Mouse (Mus musculus): ENCODE measurements around the gene Tgm1.

The Tgm1 gene

DNA sequence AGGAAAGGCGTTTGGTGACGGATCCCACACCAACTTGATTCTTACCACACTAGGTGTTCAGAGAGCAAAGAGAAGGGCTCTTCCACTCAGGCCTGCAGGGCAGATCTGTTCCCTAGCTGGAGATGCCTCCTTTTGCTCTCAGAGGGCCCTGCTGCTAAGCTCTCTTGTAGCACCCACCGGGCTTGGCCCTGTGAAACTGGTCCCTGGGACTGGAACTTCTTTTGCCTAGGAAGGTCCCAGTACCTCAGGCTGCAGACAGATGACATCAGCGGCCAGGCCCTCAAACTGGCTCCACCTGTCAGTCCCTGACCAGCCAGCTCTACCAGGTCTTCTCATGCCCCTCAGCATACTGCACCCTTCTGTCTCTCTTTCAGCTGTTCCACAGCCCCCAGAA, at the start of gene Tgm1:
Gene Tgm1 (minus strand): TSS at position 198 of the 394 bp plus-strand sequence.
- no peak for DNase-seq (ENCODE audit: low spot score in 2 of 2)

DNA sequence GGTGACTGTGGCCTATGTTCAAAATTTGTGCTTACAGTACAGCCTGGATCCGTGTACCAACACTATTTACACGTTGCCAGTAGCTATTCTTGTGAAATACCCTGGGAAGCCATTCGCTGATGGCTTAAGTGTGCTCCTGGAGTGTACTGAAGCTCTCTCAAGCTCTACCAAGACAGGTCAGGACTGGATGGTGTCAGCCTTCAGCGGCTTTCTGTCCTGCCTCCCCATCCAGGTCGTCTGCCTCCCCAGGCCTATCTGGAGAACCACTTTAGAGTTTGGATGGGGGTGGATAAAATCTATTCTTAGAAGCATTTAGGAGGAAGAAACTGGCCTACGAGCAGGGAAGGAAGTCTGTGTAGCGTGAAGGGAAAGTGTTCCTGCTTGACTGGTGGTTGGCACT, 49.4 kb upstream of the Tgm1 start:
- DNase-seq (ENCODE audit: low spot score in 2 of 2), result no peak

DNA sequence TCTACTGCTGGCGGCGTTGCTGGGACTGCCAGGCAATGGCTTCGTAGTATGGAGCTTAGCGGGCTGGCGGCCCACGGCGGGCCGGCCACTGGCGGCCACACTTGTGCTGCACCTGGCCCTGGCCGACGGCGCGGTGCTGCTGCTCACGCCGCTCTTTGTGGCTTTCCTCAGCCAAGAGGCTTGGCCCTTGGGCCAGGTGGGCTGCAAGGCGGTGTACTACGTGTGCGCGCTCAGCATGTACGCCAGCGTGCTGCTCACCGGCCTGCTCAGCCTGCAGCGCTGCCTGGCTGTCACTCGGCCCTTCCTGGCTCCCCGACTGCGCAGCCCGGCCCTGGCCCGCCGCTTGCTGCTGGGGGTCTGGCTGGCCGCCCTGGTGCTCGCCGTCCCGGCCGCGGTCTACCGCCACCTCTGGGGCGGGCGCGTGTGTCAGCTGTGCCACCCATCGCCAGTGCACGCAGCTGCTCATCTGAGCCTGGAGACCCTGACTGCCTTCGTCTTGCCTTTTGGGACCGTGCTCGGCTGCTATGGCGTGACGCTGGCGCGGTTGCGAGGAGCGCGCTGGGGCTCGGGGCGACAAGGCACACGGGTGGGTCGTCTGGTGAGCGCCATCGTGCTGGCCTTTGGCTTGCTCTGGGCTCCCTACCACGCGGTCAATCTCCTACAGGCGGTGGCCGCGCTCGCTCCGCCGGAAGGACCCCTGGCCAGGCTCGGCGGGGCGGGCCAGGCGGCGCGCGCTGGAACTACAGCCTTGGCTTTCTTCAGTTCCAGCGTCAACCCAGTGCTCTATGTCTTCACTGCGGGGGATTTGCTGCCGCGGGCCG, 48.5 kb upstream of the Tgm1 start:
- DNase-seq (ENCODE audit: low spot score in 2 of 2), result peak in 1 of 2 experiments; percentile 53

DNA sequence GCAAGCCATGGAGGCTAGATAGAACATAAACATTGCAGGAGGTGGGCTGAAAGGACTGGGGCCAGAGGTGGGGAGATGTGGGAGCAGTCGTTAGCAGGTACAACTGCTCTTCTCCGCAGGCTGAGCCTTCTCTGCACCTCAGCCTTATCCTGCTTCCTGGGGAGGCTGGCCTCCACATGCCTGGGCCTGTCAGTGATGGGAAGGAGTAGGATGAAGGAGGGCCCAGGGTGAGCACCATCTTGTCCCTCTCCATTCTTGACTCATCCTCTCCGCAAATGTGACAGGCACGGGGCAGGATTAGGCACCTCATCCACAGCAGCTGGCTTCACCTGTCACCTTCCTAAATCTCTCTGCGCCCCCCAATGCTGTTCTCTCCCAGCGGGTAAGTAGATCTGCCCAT, 47.4 kb upstream of the Tgm1 start, which contains the start of gene Ltb4r2:
Gene Ltb4r2 (plus strand): TSS at position 266 of the 400 bp plus-strand sequence.
- no peak for DNase-seq (ENCODE audit: low spot score in 2 of 2)

DNA sequence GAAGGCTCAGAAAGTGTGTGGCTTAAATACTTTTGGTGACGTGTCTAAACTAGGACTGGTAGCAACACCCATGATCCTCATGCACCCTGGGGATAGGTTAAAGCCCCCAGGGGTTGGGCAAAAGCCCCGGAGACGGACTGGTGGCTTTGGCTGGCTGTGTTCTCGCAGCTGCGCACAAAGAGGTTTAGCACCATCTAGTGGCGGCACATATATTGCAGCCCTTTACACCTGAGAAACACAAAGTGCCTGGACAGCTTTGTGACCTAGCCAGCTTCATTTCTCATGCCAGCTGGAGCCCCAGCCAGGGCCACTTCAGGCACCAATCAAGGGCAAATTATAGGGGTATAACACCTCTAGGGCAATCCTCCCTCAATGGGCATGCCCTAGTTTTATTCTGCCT, 46.4 kb upstream of the Tgm1 start:
- peak; percentile 75 to 88 for DNase-seq (ENCODE audit: low spot score in 2 of 2)

DNA sequence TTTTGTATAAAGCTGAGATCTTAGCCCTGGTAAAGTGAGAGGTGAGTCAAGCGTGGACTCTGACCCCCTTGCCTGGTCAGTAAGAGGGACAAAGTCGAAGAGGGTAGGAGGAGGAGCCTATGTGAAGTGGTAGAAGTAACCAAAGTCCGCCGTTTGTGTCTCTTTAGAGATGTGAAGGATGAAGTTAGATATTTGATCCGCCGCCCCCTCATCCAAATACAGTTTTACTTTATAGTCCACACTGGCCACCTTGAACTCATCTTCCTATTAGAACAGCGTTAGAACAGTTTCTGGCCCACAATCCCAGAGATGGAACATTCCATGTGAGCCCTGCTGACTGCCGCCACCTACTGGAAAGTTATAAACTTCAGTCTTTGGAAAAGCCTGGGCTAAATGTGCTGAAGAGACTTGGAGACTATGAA, 44.6 kb upstream of the Tgm1 start, which contains the start of gene Cideb:
Gene Cideb (minus strand): TSS at position 96 of the 422 bp plus-strand sequence.
- DNase-seq (ENCODE audit: low spot score in 2 of 2), result no peak

DNA sequence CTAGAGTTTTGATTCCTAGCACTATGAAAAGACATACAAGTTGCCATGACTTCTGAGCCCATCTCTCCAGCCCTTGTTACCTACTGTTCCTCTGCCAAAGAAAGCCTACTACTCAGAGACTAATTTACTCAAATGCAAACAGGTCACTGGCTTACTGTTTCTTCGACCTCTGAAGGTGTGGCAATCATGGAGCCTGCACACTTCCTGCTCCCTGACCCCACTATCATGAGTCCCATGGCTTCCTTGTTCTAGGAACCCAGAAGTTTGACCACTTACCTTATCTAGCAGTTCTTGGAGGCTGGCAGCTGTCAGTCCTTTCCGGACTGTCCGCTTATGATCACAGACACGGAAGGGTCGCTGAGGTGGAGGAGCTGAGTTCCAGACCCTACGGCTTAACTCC, 43.8 kb upstream of the Tgm1 start:
- DNase-seq (ENCODE audit: low spot score in 2 of 2), result no peak

DNA sequence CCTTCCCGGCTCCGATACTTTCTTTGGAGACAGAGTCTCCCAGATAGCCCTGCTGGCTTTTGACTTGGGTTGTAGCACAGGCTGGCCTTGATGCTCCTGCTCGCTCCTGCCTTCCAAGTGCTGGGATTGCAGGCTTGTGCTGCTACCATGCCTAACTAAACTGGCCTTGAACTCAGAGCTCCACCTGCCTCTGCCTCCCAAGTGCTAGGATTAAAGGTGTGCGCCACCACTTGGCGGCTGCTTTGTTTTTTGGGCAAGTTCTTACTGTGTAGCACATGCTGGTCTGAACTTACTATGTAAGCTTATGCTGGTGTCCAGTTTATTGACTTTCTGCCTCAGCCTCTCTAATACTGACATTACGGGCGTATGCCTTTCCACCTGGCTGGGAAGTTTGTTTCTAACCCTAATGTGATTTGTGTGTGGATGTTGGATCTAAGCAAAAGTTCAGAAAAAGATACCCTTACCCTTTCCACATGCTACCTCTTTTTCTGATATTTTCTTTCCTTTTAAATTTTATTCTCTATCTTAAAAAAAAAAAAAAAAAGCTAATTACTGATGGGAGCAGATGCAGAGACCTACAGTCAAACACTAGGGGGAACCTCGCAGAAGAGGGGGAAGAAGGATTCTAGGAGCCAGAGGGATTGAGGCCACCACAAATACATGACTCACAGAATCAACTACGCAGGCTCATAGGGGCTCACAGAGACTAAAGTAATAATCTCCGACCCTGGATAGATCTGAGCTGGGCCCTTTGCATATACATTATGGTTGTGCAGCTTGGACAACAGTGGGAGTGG, 33.5 kb upstream of the Tgm1 start:
- no peak for DNase-seq (ENCODE audit: low spot score in 2 of 2)

DNA sequence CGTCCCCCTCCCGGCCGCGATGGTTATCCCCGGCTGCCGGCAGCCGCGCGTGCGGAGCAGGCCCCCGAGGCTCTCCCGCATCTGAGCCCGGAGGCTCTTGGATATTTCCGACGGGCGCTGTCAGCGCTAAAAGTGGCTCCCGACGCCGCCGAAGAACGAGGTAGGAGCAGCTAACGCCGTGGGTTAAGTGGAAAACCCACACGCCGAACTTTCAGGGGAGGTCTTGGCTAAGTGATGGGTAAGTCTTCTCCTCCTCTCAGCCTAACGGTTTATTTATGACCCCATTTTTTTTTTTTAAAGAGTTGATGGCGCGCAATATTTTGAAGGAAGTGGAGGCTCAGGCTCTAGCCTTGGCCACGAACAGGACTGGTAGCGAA, 32.1 kb upstream of the Tgm1 start:
- DNase-seq (ENCODE audit: low spot score in 2 of 2), result no peak

DNA sequence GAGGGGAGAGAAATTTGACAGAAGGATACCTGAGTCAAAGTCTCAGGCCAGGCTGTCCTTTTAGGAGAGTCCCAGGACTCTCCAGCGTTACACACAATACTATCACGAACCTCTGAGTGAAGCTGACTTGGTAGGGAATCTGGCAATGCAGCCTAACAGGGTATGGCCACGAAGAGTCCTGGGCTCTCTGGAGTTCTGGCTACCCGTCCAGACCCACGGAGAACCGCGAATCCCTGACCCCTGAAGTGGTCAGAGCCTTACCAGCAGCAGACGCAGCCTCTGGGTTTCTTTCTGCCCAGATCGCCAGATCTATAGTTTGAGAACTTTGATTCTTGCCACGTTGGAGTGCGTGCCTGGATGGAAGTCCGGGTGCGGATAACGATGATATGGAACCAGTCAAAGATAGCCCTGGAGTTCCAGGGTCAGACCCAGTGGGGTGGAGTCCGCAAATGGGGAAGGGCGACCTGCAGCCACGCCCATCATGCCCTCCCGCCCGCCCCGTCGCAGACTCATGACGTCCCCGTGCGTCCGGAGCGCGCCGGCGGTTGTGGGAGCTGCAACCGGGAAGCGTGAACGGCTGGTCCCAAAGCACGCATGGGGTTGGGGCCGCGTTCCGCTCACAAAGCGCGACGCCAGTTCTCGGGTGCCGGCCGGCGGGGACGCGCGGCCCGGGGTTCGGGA, 31.6 kb upstream of the Tgm1 start, which contains the start of the genes Dhrs1 and Nop9:
Gene Dhrs1 (minus strand): TSS at position 511 of the 681 bp plus-strand sequence.
Gene Nop9 (plus strand): TSS at position 514 of the 681 bp plus-strand sequence.
- peak; percentile 85 to 90 for DNase-seq (ENCODE audit: low spot score in 2 of 2)

DNA sequence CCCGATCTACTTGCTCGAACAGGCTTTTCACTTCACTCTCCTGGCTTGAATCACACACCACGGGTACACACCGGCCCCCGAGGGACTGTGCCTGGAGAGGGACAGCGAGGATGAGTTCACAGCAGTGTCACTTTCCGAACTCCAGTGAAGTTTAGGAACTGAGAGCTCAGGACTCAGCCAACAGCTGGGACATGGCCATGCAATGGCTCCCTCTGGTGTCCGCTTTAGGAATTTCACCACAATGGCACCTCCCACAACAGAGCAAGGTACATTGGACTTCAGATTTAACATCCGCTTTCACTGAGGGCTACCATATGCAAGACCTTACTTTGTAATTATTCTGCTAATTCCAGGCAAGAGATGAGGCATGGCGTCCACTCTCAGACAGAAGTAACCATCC, 30.0 kb upstream of the Tgm1 start:
- DNase-seq (ENCODE audit: low spot score in 2 of 2), result peak; percentile 74 to 88

DNA sequence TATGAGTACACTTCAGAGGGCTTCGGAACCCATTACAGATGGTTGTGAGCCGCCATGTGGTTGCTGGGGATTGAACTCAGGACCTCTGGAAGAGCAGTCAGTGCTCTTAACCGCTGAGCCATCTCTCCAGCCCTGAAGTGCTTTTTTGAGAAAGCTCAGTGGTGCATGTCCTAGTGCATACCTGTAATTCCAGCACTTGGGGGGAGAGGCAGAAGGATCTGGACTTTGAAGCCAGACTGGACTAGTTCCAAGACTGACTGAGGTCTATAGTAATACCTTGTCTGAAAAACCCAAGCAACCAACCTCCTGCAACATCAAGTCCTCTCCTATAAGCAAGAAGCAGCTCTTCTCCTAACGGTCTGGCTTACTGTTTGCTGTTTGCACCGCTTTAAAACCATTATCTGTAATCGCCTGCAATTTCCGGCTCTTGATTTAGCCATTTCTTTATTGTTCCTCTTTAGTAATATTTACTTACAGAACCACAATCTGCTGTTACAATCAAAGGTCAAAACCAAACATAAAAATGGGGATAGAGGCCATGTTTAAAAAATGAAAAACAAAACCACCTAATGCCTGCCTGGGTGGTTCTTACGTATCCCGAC, 23.5 kb upstream of the Tgm1 start:
- no peak for DNase-seq (ENCODE audit: low spot score in 2 of 2)

DNA sequence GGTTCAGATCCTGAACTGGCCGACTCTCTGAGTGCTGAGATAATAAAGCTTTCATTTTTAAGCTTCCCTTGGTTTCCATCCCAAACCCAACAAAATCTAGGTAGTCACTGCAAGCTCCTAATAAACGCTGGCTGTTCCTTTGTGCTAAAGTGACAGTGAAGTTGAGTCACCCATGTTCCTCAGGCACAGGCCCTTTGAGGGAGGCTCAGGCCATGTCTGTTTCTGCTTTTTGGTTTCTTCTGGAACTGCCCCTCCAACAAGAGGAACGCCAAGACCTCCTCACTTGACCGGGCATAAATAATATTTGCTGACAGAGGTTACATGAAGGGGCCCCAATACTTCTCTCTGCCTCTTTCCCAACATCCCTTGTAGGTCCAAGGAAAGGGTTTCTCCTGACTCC, 22.0 kb upstream of the Tgm1 start:
- DNase-seq (ENCODE audit: low spot score in 2 of 2), result no peak

DNA sequence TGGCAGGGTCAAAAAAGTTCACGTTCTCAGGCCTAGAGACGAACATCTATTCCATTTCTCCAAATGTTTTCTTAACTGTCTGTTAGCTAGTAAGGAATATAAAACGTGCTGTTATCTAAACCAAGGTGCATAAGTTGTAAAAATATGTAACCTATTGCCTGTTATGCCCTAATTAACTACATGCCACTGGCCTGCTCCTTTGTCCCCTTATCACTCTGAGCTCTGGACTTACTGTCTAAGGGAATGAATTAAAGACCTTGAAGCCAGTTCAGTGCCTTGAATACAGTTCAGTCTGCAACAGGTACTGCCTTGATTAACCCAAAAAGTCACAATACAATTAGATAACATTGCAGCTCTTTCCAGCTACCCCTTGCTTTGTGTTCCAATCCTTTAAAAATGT, 21.6 kb upstream of the Tgm1 start:
- DNase-seq (ENCODE audit: low spot score in 2 of 2), result no peak

DNA sequence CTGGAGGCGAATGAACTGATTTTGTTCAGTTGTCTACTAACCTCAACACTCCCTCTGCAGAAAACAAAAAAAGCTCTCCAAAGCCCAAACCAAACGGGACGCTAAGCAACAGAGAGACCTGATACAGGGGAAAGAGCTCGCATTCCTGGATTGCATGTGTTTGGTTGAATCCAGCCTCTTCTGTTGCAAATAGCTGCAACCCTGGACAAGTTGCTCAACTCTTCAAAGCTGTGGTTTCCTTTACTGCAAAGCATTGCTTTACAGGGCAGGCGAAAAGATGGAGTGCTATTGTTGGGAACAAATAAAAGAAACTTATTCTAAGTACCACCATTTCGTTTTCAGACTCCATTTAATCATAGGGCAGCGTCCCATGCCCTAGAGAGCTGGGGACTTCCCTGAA, 21.1 kb upstream of the Tgm1 start:
- DNase-seq (ENCODE audit: low spot score in 2 of 2), result no peak

DNA sequence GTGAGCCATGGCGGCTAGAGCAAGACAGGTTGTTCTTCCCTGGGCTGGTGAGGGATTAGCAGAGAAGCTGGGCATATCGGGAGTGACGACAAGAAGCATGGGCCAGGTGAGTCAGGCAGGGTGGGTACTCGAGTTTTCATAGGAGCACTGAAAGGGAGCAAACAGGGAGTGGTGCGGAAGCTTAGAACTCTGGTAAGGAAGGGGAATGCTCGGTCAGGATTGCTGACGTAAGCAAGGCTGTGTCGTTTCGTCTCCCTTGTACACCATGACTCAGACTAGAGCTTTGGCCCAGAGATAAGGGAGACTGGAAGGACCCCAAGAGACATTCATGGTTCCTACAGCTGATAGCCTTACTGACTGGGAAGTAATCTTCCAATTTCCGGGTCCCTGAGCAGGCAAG, 20.2 kb upstream of the Tgm1 start:
- no peak for DNase-seq (ENCODE audit: low spot score in 2 of 2)

DNA sequence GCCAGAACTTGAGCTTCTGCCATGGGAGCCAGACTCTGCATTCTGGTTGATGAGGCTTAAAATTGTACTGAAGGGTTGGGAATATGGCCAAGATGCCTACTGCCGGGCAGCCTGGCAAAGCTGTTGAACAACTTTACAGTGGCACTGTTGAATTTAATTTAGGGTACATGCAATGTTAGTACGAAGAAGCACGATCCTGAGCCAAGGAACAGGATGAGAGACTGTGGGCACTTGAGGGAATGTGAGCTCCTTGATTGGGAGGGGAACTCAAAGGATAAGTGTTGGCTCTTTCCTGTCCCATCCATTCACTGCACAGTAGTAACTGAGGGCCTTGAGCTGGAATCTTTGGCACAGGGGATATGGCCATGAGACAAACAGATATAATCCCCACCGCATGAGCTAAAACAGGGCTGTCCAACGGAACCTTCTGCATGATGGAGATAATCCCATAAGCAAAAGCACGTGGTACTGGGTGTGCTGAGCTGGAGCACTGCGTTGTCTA, 16.9 kb upstream of the Tgm1 start:
- DNase-seq (ENCODE audit: low spot score in 2 of 2), result no peak

DNA sequence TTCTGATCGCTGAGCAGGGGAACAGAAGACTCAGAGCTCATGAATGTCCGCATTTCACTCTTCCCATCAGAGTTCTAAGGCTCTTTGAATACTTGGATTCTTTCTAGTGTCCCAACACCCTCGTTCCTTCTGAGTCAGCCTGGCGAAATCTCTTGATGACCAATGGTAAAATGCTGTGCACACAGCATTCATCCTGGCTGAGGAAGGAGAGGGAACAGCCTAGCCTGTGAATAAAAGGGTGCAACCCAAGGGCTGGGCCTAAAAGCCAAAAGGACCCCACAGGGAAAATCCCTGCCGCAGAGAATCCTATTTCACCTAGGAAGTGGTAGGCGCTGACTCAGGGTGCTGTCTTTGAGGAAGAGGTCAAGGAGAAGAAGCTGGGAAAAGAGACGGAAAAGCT, 16.4 kb upstream of the Tgm1 start:
- DNase-seq (ENCODE audit: low spot score in 2 of 2), result no peak

DNA sequence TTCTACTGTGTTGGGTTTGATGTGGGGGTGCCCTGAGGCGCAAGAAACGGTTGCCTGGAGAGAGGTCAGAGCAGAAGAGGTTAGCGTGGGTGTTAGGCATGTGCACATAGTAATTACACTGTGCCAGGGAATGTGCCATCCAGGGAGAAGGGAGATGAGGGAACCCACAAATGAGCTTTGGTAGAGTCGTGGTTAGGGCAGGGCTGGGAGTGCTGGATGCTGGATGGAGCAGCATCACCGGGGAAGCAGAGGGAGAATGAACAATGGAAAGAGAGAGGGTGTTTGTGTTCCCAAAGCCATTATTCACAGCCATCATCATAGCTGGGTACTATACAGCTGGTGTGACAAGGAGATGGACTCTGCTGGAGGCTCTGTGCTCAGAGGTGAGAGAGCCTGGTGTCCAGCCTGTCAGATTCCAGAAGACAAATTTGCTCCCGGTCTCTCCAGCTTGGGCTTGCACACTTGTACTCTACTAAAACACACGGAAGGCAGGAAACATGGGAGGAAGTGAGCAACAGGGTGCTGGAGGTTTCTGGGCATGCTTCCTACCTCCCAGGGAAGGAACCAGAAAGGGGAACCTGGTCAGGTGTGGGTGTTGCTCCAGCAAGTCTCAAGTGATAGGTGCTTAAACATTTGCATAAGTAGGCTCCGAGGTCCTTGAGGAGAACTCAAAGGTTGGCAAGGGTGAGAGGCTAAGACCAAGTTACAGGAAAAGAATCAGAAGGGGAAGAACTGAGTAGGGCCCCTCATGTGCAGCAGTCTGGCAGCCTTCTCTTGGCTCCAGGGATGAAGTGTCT, 14.4 kb upstream of the Tgm1 start:
- DNase-seq (ENCODE audit: low spot score in 2 of 2), result no peak

DNA sequence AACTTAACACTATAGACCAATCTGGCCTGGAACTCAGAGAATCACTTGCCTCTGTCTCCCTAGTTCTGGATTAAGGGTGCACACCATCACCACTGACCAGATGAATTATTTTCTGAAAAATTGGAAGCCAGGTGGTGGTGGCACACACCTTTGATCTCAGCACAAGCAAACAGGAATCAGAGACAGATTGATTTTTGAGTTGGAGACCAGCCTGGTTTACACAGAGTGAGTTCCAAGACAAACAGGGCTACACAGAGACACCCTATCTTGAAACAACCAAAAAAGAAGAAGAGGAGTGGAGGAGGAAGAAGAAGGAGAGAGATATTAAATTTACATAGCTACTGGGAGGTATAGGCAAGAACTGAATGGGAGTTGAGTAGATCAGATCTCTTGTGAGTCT, 12.5 kb upstream of the Tgm1 start:
- no peak for DNase-seq (ENCODE audit: low spot score in 2 of 2)

DNA sequence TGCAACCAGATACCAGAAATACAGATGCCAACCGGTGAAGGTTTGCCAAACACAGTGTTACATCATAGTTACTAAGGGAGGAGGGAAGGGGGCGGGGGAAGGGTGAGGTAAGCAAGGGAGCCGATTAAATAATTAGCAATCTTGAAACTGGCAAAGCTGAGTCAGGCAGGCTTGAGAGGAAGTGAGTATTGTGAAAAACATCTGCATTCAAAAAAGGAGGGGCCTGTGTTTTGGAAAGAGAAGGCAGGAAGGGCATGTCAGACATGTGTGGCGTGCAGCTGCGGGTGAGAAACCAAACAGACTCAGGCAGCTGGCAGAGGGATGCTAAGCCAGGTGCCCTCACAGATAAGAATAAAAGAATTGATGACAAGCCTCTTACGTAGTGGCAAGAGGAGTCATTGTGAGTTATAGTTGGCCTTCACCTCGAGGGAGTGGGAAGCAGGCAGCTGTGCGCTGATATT, 10.7 kb upstream of the Tgm1 start:
- no peak for DNase-seq (ENCODE audit: low spot score in 2 of 2)
